Mouse (Mus musculus) mesoderm, embryonic 11.5 days (tissue): ENCODE measurements around the gene Zfr2.

Source experiments
- DNase-seq: peaks from one replicate; pipeline ENCODE4 v3.0.0-alpha.2; 2012; ENCODE audit warnings: low read depth, low spot score

The Zfr2 gene

GRCm38 (mm10) chr10:81247804-81248203, 14.8 kb downstream of the Zfr2 start:
- no peak for DNase-seq

- no peak for DNase-seq
Observed at GRCm38 (mm10) chr10:81249442-81249841, 16.5 kb downstream of the Zfr2 start.

GRCm38 (mm10) chr10:81252424-81253419, 19.8 kb downstream of the Zfr2 start, which contains the start of gene Matk:
TSS of gene Matk (plus strand) at chr10:81252935.
- peak; percentile 70 for DNase-seq

GRCm38 (mm10) chr10:81254886-81255285, 21.9 kb downstream of the Zfr2 start:
- DNase-seq = no peak

- DNase-seq = no peak
Observed at GRCm38 (mm10) chr10:81257158-81258039, 24.4 kb downstream of the Zfr2 start.

- DNase-seq = no peak
Observed at GRCm38 (mm10) chr10:81259225-81259884, 26.4 kb downstream of the Zfr2 start.

GRCm38 (mm10) chr10:81261025-81261424, 28.1 kb downstream of the Zfr2 start:
- no peak for DNase-seq

- no peak for DNase-seq
Observed at GRCm38 (mm10) chr10:81265540-81265939, 32.6 kb downstream of the Zfr2 start.

GRCm38 (mm10) chr10:81266211-81267105, 33.5 kb downstream of the Zfr2 start, which contains the start of the genes Mrpl54 and Apba3:
TSS of gene Mrpl54 (minus strand) at chr10:81266934.
TSS of gene Apba3 (plus strand) at chr10:81266960.
- peak; percentile 96 for DNase-seq

GRCm38 (mm10) chr10:81268056-81268455, 35.1 kb downstream of the Zfr2 start:
- DNase-seq = peak; percentile 88

GRCm38 (mm10) chr10:81268643-81269412, 35.9 kb downstream of the Zfr2 start:
- DNase-seq = no peak

GRCm38 (mm10) chr10:81272356-81272755, 39.4 kb downstream of the Zfr2 start:
- no peak for DNase-seq

GRCm38 (mm10) chr10:81273842-81274241, 40.9 kb downstream of the Zfr2 start:
- DNase-seq = no peak

GRCm38 (mm10) chr10:81277676-81278075, 44.7 kb downstream of the Zfr2 start:
- no peak for DNase-seq

GRCm38 (mm10) chr10:81279496-81279895, 46.5 kb downstream of the Zfr2 start:
- DNase-seq = no peak

- DNase-seq = no peak
Observed at GRCm38 (mm10) chr10:81284189-81284588, 51.2 kb downstream of the Zfr2 start.

GRCm38 (mm10) chr10:81284719-81285118, 51.8 kb downstream of the Zfr2 start:
- DNase-seq = no peak

- peak; percentile 93 for DNase-seq
Observed at GRCm38 (mm10) chr10:81285694-81286450, 52.9 kb downstream of the Zfr2 start.

- DNase-seq = no peak
Observed at GRCm38 (mm10) chr10:81286586-81286985, 53.6 kb downstream of the Zfr2 start.
